Mouse (Mus musculus): ENCODE results near the gene Ssh1.

Ssh1 gene

GRCm38 (mm10) chr5:113993031-113993486 is 635 bp downstream of the Ssh1 start:
- DNase-seq (ENCODE audit: inconsistent ontology term): peak; percentile 82

GRCm38 (mm10) chr5:113992339-113992831 is 1.3 kb downstream of the Ssh1 start:
- DNase-seq (ENCODE audit: inconsistent ontology term): no peak

GRCm38 (mm10) chr5:113991141-113991540 is 2.6 kb downstream of the Ssh1 start:
- peak; percentile 67 for DNase-seq (ENCODE audit: inconsistent ontology term)

GRCm38 (mm10) chr5:113990593-113990992 is 3.1 kb downstream of the Ssh1 start:
- DNase-seq (ENCODE audit: inconsistent ontology term): no peak

GRCm38 (mm10) chr5:113989437-113990024 is 4.2 kb downstream of the Ssh1 start:
- DNase-seq (ENCODE audit: inconsistent ontology term): no peak

- peak; percentile 87 for DNase-seq (ENCODE audit: inconsistent ontology term)
Measured at GRCm38 (mm10) chr5:113986182-113986961, 7.3 kb downstream of the Ssh1 start.

GRCm38 (mm10) chr5:113985737-113986136 is 8.0 kb downstream of the Ssh1 start:
- DNase-seq (ENCODE audit: inconsistent ontology term): no peak

- DNase-seq (ENCODE audit: inconsistent ontology term): no peak
Measured at GRCm38 (mm10) chr5:113984025-113984740, 9.5 kb downstream of the Ssh1 start.

- no peak for DNase-seq (ENCODE audit: inconsistent ontology term)
Measured at GRCm38 (mm10) chr5:113983541-113983940, 10.2 kb downstream of the Ssh1 start.

GRCm38 (mm10) chr5:113981843-113982242 is 11.9 kb downstream of the Ssh1 start:
- DNase-seq (ENCODE audit: inconsistent ontology term): no peak

GRCm38 (mm10) chr5:113981171-113981570 is 12.5 kb downstream of the Ssh1 start:
- no peak for DNase-seq (ENCODE audit: inconsistent ontology term)

GRCm38 (mm10) chr5:113980511-113980910 is 13.2 kb downstream of the Ssh1 start:
- DNase-seq (ENCODE audit: inconsistent ontology term): no peak

GRCm38 (mm10) chr5:113977309-113977708 is 16.4 kb downstream of the Ssh1 start:
- DNase-seq (ENCODE audit: inconsistent ontology term): peak; percentile 79

GRCm38 (mm10) chr5:113976597-113976996 is 17.1 kb downstream of the Ssh1 start:
- DNase-seq (ENCODE audit: inconsistent ontology term): no peak

- DNase-seq (ENCODE audit: inconsistent ontology term): peak; percentile 93
Measured at GRCm38 (mm10) chr5:113975538-113976215, 18.0 kb downstream of the Ssh1 start.

- DNase-seq (ENCODE audit: inconsistent ontology term): no peak
Measured at GRCm38 (mm10) chr5:113974576-113974975, 19.1 kb downstream of the Ssh1 start.

GRCm38 (mm10) chr5:113973790-113974189 is 19.9 kb downstream of the Ssh1 start:
- no peak for DNase-seq (ENCODE audit: inconsistent ontology term)

- DNase-seq (ENCODE audit: inconsistent ontology term): peak; percentile 60
Measured at GRCm38 (mm10) chr5:113972589-113973515, 20.8 kb downstream of the Ssh1 start.

- no peak for DNase-seq (ENCODE audit: inconsistent ontology term)
Measured at GRCm38 (mm10) chr5:113971434-113971960, 22.2 kb downstream of the Ssh1 start.

GRCm38 (mm10) chr5:113968371-113968770 is 25.3 kb downstream of the Ssh1 start:
- no peak for DNase-seq (ENCODE audit: inconsistent ontology term)

Data from Muller cell, postnatal 12 days (primary cell).